Mouse (Mus musculus) kidney, postnatal 0 days (tissue): ENCODE data around the gene Pik3r6. TPM values are rescaled to one million over a fixed set of nuclear protein-coding genes. Genes with fewer than 3 reads are reported as not detected.

ENCODE experiments used
- ATAC-seq: fragments of 200-750 bp; cut with Nextera tagmentation; replicated peaks from 2 replicates; pipeline ENCODE4 v1.8.0; 2017; ENCODE audit warnings: low read depth, moderate number of reproducible peaks, moderate TSS enrichment, moderate library complexity; ENCODE audit not compliant: low FRiP score
- DNase-seq: peaks from one replicate; pipeline ENCODE4 v3.0.0-alpha.2; 2016; ENCODE audit warnings: low spot score
- H3K27ac ChIP-seq: fragments of 300-500 bp; sonication (generic); 2 replicates; pipeline ENCODE4 v1.5.1; 2014; ENCODE audit warnings: mild to moderate bottlenecking
- H3K27me3 ChIP-seq: fragments of 300-500 bp; sonication (generic); 2 replicates; pipeline ENCODE4 v1.6.1; 2014; ENCODE audit warnings: low read length, mixed read lengths; ENCODE audit not compliant: insufficient read depth
- H3K36me3 ChIP-seq: fragments of 300-500 bp; sonication (generic); 2 replicates; pipeline ENCODE4 v1.6.1; 2014; ENCODE audit warnings: low read length, mixed read lengths; ENCODE audit not compliant: insufficient read depth
- H3K4me1 ChIP-seq: fragments of 300-500 bp; sonication (generic); replicated peaks from 2 replicates; pipeline ENCODE4 v1.6.1; 2014; ENCODE audit warnings: antibody characterized with exemption, low read length, mixed read lengths; ENCODE audit not compliant: insufficient read depth
- H3K4me2 ChIP-seq: fragments of 300-500 bp; sonication (generic); 2 replicates; pipeline ENCODE4 v1.6.1; 2014; ENCODE audit warnings: mild to moderate bottlenecking, low read length, moderate library complexity, mixed read lengths
- H3K4me3 ChIP-seq: fragments of 300-500 bp; sonication (generic); replicated peaks from 2 replicates; pipeline ENCODE4 v1.5.1; 2014; ENCODE audit warnings: low read depth, low read length
- H3K9ac ChIP-seq: fragments of 300-500 bp; sonication (generic); 2 replicates; pipeline ENCODE4 v1.6.1; 2014; ENCODE audit warnings: low read depth, low read length
- H3K9me3 ChIP-seq: fragments of 300-500 bp; sonication (generic); replicated peaks from 2 replicates; pipeline ENCODE4 v1.6.1; 2016; ENCODE audit warnings: low read length, inconsistent platforms, mixed read lengths
- CTCF ChIP-seq: IDR thresholded peaks from 2 replicates; pipeline ENCODE4 v1.5.1; 2016; ENCODE audit warnings: antibody characterized with exemption, low read depth, mild to moderate bottlenecking, moderate library complexity
- WGBS: fragments of 180-500 bp; shearing (Covaris S2); extraction: QIAGEN DNeasy Blood & Tissue Kit; methylation state at CpG from one replicate; pipeline ENCODE4 v1.1.7; 2014; 5-methylcytosine and 5-hydroxymethylcytosine counted together
- polyA plus RNA-seq: library from polyadenylated mRNA; unstranded; fragments of >200 nt; fragmentation: Nextera tagmentation; extraction: Ambion mirVana; gene quantifications from 2 replicates; pipeline ENCODE4 v1.2.1, GENCODE M21; 2015

Pik3r6 gene
- polyA plus RNA-seq, 1 experiment from 2014 or later = 3.9 TPM

DNA sequence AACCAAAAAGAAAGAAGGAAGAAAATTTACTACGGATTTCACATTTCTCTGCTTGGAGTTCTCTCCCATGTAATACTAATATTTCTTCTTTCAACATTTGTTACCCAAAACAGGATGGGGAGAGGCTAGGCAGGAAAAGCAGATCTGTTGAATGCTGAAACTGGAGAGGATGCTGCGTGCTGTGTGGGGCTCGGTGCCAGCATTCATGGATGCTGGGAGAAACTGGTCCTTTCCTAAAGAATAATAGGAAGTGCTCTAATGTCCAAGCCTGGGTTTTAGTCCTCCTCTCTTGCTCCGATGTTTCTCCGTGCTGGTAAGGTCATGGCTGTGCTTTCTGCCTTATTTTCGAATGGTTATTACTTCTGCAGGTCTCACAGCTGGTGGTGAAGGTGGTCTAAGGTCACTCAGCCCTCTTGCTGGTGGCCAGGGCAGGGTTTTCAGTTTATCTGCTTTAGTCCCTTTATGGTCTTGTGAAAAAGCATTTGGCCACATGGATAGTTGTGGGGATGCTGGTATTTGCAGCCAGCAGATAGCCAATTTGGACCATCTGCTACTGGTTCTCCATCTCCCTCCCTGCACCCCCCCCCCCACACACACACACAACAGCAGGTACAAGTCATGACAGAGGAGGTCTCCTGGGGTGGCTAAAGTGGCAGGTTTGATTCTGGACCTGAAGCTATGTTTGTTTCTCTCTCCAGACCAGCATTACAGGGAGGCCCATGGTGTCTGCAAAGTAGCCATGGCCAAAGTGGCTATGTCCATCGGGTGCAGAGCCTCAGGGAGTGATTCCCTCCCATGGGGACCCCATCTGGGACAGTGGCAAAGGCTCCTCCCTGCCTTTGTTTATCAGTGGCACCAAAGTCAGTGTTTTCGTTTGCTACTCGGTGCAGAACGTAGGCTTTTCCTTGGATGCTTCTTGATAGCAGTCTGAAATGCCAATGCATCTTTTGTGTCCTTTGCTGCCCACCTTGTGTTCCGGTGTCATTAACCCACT lies 59.4 kb downstream of the Pik3r6 start:
- Histone ChIP-seq H3K4me3 (no peak overlapping the region), H3K27me3 (no peaks in the 10 kb centered on the region), H3K4me1 (no peaks in the 10 kb centered on the region), H3K27ac (no peak overlapping the region), H3K36me3 (no peaks in the 10 kb centered on the region), H3K9ac (no peak overlapping the region), H3K4me2 (no peak overlapping the region), H3K9me3 (no peaks in the 10 kb centered on the region)
- DNase-seq (no peak), ATAC-seq (no peak)
- TF ChIP-seq CTCF = no peak
- WGBS = 75% methylated on average over 11 of the region's 11 CpGs

GRCm38 (mm10) chr11:68564356-68565031 lies 61.7 kb downstream of the Pik3r6 start:
- H3K27ac ChIP-seq = no peak overlapping the region
- no peaks in the 10 kb centered on the region for H3K36me3 ChIP-seq
- WGBS = 72% methylated on average over 13 of the region's 13 CpGs
- H3K4me2 ChIP-seq = no peak overlapping the region
- no peaks in the 10 kb centered on the region for H3K4me1 ChIP-seq
- H3K9me3 ChIP-seq = no peaks in the 10 kb centered on the region
- H3K4me3 ChIP-seq = no peak overlapping the region
- no peak overlapping the region for H3K9ac ChIP-seq
- no peak for DNase-seq
- H3K27me3 ChIP-seq = no peaks in the 10 kb centered on the region
- no peak for ATAC-seq
- no peak for TF ChIP-seq CTCF

DNA sequence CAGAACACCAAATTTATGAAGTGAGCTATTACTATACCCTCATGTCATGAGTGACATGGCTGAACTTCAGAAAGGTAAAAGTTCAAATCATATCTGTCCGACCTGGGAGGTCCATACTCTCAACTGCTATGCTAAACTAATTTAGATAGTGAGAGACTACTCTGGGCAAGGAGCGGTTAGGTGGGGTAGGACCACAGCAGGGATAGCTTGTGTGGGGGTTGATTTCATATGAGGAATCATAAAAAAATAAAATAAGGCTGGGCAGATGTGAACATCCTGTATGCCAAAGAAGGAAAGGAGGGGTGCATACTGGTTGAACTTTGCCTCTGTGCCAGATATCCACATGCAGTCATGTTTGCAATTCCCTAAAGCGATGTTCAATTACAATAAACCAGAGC lies 62.2 kb downstream of the Pik3r6 start:
- DNase-seq (no peak), ATAC-seq (no peak)
- H3K9me3 ChIP-seq = no peaks in the 10 kb centered on the region
- no peak overlapping the region for H3K4me2 ChIP-seq
- no peaks in the 10 kb centered on the region for H3K27me3 ChIP-seq
- H3K27ac ChIP-seq = no peak overlapping the region
- 90% methylated on average over 3 of the region's 3 CpGs for whole genome bisulfite sequencing
- no peak for TF ChIP-seq CTCF
- no peak overlapping the region for H3K4me3 ChIP-seq
- H3K36me3 ChIP-seq = no peaks in the 10 kb centered on the region
- H3K9ac ChIP-seq = no peak overlapping the region
- no peaks in the 10 kb centered on the region for H3K4me1 ChIP-seq

DNA sequence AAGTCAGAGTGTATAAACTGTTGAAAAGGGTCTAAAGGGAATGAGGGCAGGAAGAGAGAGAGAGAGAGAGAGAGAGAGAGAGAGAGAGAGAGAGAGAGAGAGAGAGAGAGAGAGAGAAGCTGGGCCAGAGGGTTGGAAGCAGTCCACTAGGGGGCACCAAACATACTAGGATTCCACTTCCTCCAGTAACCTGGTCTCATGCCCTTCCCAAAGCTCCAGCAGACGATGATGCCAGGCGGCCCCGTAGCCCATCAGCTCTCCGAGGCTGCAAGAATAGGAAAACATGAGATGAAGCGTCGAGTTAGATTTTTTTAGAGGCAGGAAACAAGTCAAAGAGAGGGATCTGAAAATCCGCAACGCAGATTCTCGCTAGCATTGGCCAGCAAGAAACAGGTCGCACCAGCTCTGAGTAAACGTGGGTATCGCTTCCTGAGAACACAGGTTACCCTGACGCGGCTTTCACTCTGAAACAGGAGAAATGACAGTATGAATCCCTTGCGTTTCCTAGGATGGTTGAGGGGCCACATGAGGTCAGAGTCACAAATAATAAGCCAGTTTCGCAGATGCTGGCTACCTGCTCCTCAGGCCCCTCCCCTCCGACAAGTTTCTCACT lies 63.7 kb downstream of the Pik3r6 start:
- ATAC-seq (0 out of 2 replicates have a peak, but pooled peaks have one; percentile 46), DNase-seq (peak; percentile 93)
- peak; percentile 88 for TF ChIP-seq CTCF
- 15% methylated on average over 17 of the region's 17 CpGs for WGBS
- Histone ChIP-seq H3K27me3 (no peaks in the 10 kb centered on the region), H3K4me3 (peak overlapping the region; percentile 19; the same call in 1 of the 2 replicates), H3K9me3 (no peaks in the 10 kb centered on the region), H3K36me3 (no peaks in the 10 kb centered on the region), H3K27ac (no peak overlapping the region), H3K4me2 (peak overlapping the region; percentile 58), H3K4me1 (no peaks in the 10 kb centered on the region), H3K9ac (no peak overlapping the region)

DNA sequence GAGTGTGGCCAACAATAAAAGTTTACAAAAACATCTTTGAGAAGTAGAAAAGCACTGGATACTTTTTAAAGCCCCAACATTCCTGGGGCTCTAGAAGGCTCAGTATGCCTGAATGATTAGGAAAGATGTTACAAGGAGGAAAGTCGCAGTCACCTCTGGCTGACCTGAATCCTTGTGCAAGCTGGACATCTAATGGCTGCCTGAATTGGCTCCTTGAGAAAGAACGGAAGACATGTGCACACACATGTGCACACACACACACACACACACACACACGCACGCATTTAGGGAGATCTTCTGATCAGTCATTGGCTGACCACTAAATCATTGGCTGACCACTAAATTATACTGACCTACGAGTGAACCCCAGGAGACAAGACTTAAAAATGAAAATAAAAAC lies 68.0 kb downstream of the Pik3r6 start:
- 55% methylated on average over 5 of the region's 5 CpGs for whole genome bisulfite sequencing
- H3K27me3 ChIP-seq = no peaks in the 10 kb centered on the region
- H3K4me1 ChIP-seq = no peaks in the 10 kb centered on the region
- H3K9ac ChIP-seq = no peak overlapping the region
- H3K4me2 ChIP-seq = no peak overlapping the region
- ATAC-seq = no peak
- no peak for DNase-seq
- H3K9me3 ChIP-seq = no peaks in the 10 kb centered on the region
- H3K4me3 ChIP-seq = no peak overlapping the region
- H3K27ac ChIP-seq = no peak overlapping the region
- TF ChIP-seq CTCF = no peak
- no peaks in the 10 kb centered on the region for H3K36me3 ChIP-seq

DNA sequence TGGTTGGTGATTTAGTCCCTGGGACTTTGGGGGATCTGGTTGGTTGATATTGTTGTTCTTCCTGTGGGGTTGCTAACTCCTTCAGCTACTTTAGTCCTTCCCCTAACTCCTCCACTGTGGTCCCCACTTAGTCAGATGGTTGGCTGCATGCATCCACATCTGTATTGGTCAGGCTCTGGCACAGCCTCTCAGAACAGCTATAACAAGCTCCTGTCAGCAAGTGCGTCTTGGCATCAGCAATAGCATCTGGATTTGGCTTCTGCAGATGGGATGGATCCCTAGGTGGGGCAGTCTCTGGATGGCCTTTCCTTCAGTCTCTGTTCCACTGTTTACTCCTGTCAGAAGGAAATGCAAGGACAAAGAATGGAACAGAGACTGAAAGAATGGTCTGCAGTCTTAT lies 74.3 kb downstream of the Pik3r6 start:
- ATAC-seq (no peak), DNase-seq (no peak)
- Histone ChIP-seq H3K27ac (no peak overlapping the region), H3K9me3 (no peaks in the 10 kb centered on the region), H3K9ac (no peak overlapping the region), H3K4me2 (no peak overlapping the region), H3K4me3 (no peak overlapping the region), H3K4me1 (no peaks in the 10 kb centered on the region), H3K36me3 (no peaks in the 10 kb centered on the region), H3K27me3 (no peaks in the 10 kb centered on the region)
- TF ChIP-seq CTCF = no peak
- WGBS = 82% methylated on average over 1 of the region's 1 CpGs
